Mouse (Mus musculus) brain, embryonic 14.5 days (tissue): ENCODE results near the gene Art3.

Experiments used
- CTCF ChIP-seq: fragments of 200-500 bp; IDR thresholded peaks from 2 replicates; pipeline ENCODE4 v1.5.1; 2012; ENCODE audit warnings: inconsistent platforms, mild to moderate bottlenecking, moderate library complexity, borderline replicate concordance; ENCODE audit not compliant: insufficient read depth, insufficient read length; ENCODE audit errors: extremely low read depth
- POLR2A ChIP-seq: fragments of 200-500 bp; IDR thresholded peaks from 2 replicates; pipeline ENCODE4 v1.6.1; 2012; ENCODE audit warnings: mild to moderate bottlenecking, inconsistent platforms, borderline replicate concordance; ENCODE audit not compliant: poor library complexity, insufficient read depth, insufficient read length, severe bottlenecking; ENCODE audit errors: extremely low read depth

- no peak for TF ChIP-seq POLR2A
- TF ChIP-seq CTCF = no peak
Observed at GRCm38 (mm10) chr5:92349731-92350130, 18.1 kb downstream of the Art3 start.
